Mouse (Mus musculus): ENCODE results near the gene Gins1.
"Not testable (repeated sequence)": the region's sequence is repeated elsewhere in the genome, so short reads cannot be mapped to it uniquely, and the experiment has no call there.

Gins1 gene

GRCm38 (mm10) chr2:150909429-150910039, 4.3 kb downstream of the Gins1 start:
- DNase-seq (ENCODE audit: low read depth, low spot score) = peak; percentile 93

- DNase-seq (ENCODE audit: low read depth, low spot score) = no peak
These were observed 5.2 kb downstream of the Gins1 start for GRCm38 (mm10) chr2:150910295-150910881.

GRCm38 (mm10) chr2:150914781-150915515, 9.7 kb downstream of the Gins1 start:
- DNase-seq (ENCODE audit: low read depth, low spot score) = no peak

GRCm38 (mm10) chr2:150915786-150916185, 10.6 kb downstream of the Gins1 start:
- no peak for DNase-seq (ENCODE audit: low read depth, low spot score)

- no peak for DNase-seq (ENCODE audit: low read depth, low spot score)
These were observed 13.5 kb downstream of the Gins1 start for GRCm38 (mm10) chr2:150918720-150919119.

GRCm38 (mm10) chr2:150920543-150920942, 15.3 kb downstream of the Gins1 start:
- DNase-seq (ENCODE audit: low read depth, low spot score) = no peak

DNA sequence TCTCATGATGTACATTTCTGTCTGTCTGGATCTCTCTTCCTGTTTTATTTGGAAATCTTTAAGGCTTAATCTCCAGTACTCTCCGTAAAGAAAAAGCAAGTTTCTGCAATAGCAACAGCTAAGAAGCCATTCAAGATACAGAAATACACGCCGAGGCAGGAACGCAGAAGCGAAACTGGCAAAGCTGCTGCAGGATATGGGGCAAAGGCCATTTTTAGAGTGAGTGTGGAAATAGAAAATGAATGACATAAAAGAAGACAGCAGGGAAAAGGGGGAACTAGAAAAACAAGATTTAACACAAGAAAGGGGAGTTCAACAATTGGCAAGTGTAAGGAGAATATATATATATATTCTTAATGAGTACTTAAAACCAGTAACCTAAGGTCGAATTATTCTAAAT, 16.5 kb downstream of the Gins1 start:
- DNase-seq (ENCODE audit: low read depth, low spot score) = no peak

- DNase-seq (ENCODE audit: low read depth, low spot score) = no peak
These were observed 17.0 kb downstream of the Gins1 start for GRCm38 (mm10) chr2:150922165-150922564.

- DNase-seq (ENCODE audit: low read depth, low spot score) = no peak
These were observed 17.8 kb downstream of the Gins1 start for GRCm38 (mm10) chr2:150923026-150923425.

- DNase-seq (ENCODE audit: low read depth, low spot score) = no peak
These were observed 18.3 kb downstream of the Gins1 start for GRCm38 (mm10) chr2:150923505-150923904.

DNA sequence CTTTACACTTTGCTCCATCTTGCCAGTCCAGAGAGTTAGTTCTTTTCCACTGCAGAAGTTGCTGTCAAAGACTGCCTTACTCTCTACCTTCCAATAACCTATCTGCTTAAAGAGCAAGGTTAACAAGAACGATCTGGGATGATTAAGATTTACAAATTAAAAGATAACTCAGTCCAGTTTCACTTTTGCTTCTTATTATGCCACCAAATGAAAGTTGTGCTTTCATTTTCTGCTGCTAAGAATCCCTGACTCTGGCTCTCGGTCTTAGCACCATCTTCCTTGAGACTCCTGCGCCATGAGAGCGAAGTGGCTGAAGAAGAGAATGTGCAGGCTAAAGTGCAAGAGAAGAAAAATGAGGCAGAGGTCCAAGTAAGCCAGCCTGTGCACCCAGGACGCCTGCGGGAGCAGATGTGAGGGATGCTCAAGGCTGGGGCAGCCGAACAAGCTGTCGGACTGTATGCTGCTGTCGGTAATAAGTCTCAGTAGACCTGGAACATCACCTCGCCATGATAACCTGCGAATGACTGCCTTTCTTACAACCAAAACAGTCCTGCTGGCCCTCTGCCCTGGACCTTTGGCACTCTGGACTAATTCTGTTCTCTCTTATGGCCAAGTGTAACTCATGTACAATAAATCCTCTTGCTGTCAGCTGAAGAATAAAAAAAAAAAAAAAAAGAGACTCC, 22.0 kb downstream of the Gins1 start:
- DNase-seq (ENCODE audit: low read depth, low spot score) = no peak

DNA sequence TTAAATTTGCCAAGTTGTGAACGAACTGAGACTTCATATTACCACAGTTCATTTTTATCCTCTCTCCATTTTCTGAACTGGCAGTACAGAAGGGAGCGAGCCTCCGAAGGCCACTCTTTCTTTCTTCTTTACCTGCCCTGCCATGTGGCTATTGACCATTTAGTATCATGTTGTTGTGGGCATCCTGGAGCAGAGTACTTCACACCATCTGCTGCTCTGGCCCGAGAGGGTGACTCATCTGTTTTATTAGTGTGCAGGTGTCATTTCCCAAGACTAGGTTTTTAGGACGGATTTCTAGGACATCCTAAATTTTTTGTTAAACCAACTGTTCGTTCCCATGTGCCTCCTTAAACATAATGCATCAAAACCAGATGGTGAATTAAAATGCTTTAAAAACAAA, 24.0 kb downstream of the Gins1 start:
- DNase-seq (ENCODE audit: low read depth, low spot score) = no peak

DNA sequence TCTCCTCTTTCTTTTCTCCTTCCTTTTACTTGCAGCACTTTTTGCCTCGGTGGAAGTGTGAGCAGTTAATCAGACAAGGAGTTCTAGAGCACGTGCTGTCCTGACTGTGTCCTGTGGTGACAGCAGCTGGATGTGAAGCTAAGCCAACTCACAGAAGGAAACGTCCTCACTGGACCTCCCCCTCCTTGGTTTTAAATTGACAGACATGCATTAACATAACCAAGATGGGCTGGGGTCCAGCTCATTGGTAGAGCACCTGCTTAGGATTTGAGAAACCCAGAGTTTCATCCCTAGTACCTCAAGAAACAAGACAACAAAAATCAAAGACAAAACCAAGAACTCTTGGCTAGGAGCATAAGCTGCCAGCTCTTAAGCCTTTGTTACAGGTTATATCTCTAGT, 25.6 kb downstream of the Gins1 start:
- no peak for DNase-seq (ENCODE audit: low read depth, low spot score)

DNA sequence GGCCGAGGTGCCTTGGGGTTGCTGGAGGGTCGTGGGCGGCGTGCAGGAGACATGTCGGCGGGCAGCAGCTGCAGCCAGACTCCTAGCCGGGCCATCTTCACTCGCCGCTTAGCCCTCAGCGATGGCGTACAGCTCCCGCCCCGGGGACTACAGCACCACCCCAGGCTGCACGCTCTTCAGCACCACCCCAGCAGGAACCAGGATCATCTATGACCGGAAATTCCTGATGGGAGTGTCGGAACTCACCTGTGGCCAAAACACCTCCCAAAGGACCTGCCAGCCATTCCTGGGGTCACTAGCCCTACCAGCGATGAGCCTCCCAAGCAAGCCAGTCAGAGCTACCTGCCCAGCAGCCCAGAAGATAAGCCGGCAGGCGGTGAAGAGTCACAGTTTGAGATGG, 28.3 kb downstream of the Gins1 start:
- DNase-seq (ENCODE audit: low read depth, low spot score) = no peak

DNA sequence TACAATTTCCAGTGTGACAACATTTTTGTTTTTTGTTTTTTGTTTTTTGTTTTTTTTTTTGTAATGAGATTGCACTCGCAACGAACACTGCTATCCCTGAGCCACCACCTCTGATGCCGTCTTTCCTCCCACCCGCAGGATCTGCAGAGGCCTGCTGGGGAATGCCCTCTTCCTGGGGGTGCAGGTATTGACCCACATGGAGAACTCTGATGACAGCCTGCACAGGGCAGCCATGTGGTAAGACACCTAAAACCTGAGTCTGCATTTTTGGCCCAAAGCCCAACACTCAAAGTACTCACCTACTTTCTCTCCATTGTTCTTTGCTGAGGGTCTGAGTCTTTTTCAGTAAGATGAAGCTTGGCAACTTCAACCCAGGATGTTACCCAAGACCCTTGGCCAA, 29.5 kb downstream of the Gins1 start:
- DNase-seq (ENCODE audit: low read depth, low spot score) = no peak

DNA sequence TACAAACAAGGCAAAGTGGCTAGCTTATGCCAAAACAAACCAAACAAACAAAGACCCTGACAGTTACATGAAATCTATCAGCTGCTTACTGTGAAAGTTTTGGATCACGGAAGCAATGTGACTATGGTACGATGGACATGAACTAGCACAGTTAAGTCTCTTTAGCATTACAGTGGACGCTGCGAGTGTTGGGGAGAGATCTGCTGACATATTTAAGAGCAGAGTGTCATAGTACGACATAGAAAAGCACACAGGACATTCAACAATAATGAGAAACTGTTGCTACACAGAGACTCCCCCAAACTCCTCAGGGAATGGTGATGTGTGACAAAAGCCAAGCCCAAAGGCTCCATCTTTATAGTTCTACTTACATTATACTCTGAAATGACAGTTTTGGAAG, 38.8 kb downstream of the Gins1 start:
- DNase-seq (ENCODE audit: low read depth, low spot score) = no peak

DNA sequence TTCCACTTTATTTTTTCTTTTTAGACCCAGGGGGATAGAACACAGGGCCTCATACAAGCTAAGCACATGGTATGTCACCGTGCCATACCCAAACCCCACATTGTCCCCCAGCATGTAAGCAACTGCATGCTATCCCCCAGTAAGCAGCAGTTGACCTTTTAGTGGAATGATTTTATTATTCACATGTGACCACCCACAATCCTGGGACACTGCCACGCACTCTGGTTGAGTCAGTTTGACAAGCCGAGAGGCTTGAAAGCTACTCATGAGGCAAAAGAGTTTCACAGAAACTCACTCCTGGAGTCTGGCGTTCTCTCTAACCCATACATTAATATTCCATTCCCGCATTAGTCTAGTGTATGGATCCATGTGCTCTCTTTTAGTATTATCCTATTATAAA, 42.1 kb downstream of the Gins1 start:
- DNase-seq (ENCODE audit: low read depth, low spot score) = not testable (repeated sequence)

DNA sequence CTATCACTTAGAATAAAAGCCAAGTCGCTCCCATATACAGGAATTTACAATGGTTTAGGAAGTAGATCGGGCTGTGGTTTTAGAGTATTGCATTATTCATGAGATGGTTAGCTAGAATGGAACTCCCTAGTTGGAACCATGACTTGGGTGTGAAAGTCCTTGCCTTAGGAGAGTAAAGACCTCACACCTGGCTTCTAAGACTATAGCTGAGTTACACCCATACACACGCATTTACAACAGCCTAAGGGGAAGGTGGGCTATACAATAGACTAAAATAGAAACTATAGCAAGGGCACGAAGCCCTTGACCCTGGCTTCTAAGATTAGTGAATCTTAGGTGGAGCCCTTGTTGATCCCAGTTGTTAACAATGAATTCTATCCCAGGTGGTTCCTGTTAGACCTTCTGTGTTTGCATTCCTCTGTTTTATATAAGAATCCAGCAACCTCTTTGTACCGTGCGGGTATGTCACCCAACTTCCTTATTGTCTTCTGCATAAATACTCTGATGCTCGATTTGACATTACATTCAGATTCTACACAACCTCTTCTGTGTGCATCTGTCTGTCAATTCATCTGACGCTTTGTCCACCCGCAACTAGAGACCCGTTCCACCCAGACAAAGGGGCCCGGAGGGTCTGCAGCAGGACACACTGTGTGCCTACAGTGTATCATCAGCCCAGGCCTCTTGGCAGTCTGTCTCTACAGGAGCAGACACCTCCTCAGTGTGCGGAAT, 42.8 kb downstream of the Gins1 start:
- not testable (repeated sequence) for DNase-seq (ENCODE audit: low read depth, low spot score)

DNA sequence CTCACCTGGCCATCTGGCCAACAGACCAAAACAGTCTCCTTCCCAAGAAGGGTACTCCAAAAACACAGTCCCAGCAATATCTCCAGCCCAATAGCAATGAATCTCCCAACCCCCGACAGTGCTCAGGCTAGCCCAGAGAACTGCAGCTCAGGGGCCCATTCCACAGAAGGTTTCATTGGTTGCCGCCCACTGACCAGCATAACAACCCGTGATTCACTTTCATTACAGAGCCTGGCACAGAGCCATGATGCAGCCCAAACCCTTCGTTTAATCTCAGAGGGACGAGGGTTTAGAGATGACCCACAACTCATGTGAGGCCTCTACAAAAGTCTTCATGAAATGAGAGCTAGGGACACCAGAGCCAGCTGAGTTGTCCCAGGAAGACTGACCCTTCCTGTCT, 43.6 kb downstream of the Gins1 start:
- no peak for DNase-seq (ENCODE audit: low read depth, low spot score)

DNA sequence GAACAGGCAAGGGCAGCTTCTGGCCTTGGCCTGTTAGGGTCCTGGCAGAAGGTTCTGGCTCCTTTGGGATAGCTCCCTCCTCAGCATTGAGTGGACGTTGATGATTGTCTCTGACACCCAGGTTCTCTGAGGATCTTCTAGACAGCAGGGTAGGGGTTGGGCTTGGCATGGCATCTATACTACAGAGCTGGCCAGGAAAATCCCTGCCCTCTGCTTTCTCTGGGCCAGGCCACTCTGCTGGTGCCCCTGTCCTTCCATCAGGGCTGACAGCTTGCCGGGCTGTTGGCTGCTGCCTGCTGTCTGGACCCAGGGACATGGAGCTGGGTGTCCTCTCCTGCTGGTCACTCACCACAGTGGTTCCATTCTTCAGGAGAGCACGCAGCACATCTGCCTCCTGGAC, 44.5 kb downstream of the Gins1 start:
- no peak for DNase-seq (ENCODE audit: low read depth, low spot score)

- DNase-seq (ENCODE audit: low read depth, low spot score) = no peak
These were observed 44.9 kb downstream of the Gins1 start for GRCm38 (mm10) chr2:150950056-150950455.

DNA sequence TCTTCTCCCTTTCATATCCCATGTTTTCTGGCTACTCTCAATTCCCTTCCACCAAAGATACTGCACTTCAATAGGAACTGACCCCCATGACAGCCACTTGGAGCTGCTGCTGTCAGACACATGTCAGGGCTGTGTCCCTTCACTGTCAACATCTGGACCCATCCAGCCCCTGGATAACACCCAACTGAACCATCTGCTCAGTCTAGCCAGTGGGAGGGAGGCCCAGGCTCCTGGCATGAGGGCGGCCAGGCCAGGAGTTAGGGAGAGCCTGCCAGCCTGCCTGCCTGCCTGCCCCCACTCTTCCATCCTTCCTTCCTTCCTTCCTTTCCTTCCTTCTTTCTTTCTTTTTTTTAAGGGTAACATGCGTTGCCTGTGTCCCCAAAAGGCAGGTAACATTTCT, 46.0 kb downstream of the Gins1 start:
- DNase-seq (ENCODE audit: low read depth, low spot score) = no peak
